Mouse (Mus musculus) olfactory bulb, adult 2 months (tissue): Measurements from ENCODE around the gene Tsen34. TPM values are rescaled to one million over a fixed set of nuclear protein-coding genes. Genes with fewer than 3 reads are reported as not detected.
"Not testable (repeated sequence)": the region's sequence is repeated elsewhere in the genome, so short reads cannot be mapped to it uniquely, and the experiment has no call there.

ENCODE experiments used
- H3K27ac ChIP-seq: fragments of 200-500 bp; 2 replicates; pipeline ENCODE4 v1.5.1; 2012; ENCODE audit warnings: low read depth, low read length; ENCODE audit not compliant: insufficient read depth
- H3K4me1 ChIP-seq: fragments of 200-500 bp; 2 replicates; pipeline ENCODE4 v1.6.1; 2012; ENCODE audit warnings: low read length; ENCODE audit not compliant: control insufficient read depth, insufficient read depth
- H3K4me3 ChIP-seq: fragments of 200-500 bp; 2 replicates; pipeline ENCODE4 v1.5.1; 2012; ENCODE audit warnings: mild to moderate bottlenecking, low read depth, low read length, moderate library complexity; ENCODE audit not compliant: insufficient read depth
- CTCF ChIP-seq: fragments of 200-500 bp; IDR thresholded peaks from 2 replicates; pipeline ENCODE4 v1.5.1; 2012; ENCODE audit warnings: low read depth, mild to moderate bottlenecking, low read length, moderate library complexity; ENCODE audit not compliant: insufficient read depth
- POLR2A ChIP-seq: fragments of 200-500 bp; IDR thresholded peaks from 2 replicates; pipeline ENCODE4 v1.6.1; 2012; ENCODE audit warnings: mild to moderate bottlenecking, low read depth, low read length, moderate library complexity; ENCODE audit not compliant: insufficient read depth
- WGBS: fragments of 180-500 bp; shearing (Covaris S2); methylation state at CpG from one replicate; pipeline ENCODE4 v1.1.7; 2018; 5-methylcytosine and 5-hydroxymethylcytosine counted together
- polyA plus RNA-seq: library from polyadenylated mRNA; stranded (reverse); fragments of >200 nt; gene quantifications from 2 replicates; pipeline ENCODE4 v1.2.4, GENCODE M21; 2012; ENCODE audit warnings: low replicate concordance; ENCODE audit not compliant: missing spikeins, insufficient read depth, insufficient read length

Tsen34 gene
- polyA plus RNA-seq, 1 experiment = not detected

DNA sequence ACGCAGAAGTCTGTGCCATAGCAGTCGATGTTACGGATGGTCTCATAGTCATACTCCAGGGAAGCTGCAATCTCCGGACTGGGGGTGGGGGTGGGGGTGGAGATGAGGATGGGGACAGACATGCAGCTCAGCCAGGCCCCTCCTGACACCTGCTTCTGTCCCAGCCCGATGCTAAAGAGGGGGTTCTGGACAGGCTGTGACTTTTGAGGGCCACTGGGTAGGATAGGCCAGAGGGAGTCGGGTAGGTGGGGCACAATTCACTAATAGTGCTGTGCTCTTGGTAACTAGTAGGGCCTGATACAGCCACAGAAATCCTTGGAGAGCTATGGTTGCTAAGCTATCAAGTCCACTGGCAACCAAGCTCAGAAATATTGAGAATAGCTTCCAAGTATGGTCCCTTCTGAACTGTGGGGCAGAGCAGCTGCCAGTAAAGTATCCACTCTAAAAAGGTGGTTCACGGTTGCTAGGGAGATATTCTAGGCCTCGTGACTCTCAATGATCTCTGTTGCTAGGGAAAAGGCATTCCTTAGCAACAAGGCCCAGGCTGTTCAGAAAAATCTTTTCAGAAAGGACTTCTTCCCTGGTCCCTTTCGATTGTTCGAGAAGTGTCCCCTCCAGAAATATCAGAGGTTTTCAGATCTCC lies 8.6 kb upstream of the Tsen34 start:
- Histone ChIP-seq H3K27ac (no peak overlapping the region; the same call in 1 of the 2 replicates), H3K4me1 (peaks cover 14% of the 10 kb centered on the region), H3K4me3 (no peak overlapping the region)
- TF ChIP-seq CTCF = no peak
- TF ChIP-seq POLR2A = no peak
- WGBS = 50% methylated on average over 10 of the region's 10 CpGs

GRCm38 (mm10) chr7:3684698-3685097 lies 8.0 kb upstream of the Tsen34 start:
- no peak for TF ChIP-seq POLR2A
- no peak for TF ChIP-seq CTCF
- Histone ChIP-seq H3K4me1 (peaks cover 14% of the 10 kb centered on the region), H3K4me3 (no peak overlapping the region), H3K27ac (no peak overlapping the region; the same call in 1 of the 2 replicates)
- 59% methylated on average over 8 of the region's 8 CpGs for WGBS

DNA sequence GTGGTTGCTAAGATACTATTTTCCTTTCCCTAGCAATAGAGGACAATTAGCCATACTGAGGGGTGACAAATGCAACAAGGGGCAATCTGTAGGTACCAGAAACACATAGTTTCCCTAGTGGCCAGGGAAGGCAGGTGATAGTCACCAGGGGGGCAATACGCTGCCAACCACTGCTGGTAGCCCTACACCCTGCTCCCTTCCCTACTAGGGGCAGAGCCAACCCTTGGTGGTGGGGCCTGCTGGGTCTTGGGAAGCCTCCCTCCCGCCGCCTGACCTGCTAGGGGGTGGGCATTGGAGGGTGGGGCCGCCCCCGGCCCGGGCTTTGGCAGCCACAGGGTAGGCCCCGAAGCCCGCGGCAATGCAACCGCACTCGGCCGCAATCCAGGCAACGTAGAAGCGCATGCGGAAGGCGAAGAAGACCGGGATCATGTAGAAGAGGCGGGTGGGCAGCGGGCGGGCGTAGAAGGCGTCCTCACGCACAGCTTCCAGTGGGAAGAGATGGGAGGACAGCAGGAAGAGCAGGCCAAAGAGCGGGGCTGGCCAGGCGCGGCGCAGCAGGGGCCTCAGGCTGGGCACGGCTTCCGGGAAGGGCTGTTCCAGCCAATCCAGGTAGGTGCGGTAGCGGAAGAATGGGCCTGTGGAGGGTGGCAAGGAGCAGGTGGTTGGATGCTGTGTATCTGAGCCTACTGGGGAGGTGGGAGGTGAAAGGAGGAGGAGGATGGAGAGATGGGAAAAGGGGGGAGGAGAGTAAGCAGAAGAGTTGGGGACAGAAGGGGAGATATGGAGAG lies 7.1 kb upstream of the Tsen34 start:
- Histone ChIP-seq H3K4me1 (peaks cover 14% of the 10 kb centered on the region), H3K4me3 (no peak overlapping the region), H3K27ac (no peak overlapping the region)
- WGBS = 87% methylated on average over 31 of the region's 31 CpGs
- no peak for TF ChIP-seq POLR2A
- no peak for TF ChIP-seq CTCF

DNA sequence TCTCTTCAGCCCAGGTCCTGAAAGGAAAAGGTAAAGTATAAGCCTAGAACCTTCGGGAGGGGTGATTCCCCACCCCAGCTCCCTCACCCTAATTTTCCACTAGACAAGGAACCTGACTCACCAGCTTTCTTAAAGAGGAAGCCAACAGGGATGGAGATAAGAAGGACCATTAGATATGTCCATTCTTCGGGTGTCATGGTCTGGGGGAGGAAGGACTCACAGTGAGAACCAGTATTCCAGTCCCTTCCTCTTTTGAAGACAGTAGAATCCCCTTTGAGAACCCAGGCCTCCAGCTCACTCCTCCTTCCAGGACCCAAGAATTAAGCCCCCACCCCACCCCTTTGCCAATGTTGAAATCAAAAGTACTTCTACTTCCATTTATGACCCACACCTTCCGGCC lies 744 bp upstream of the Tsen34 start:
- no peak overlapping the region for H3K27ac ChIP-seq
- peak overlapping the region; percentile 74 for H3K4me3 ChIP-seq
- no peak for TF ChIP-seq POLR2A
- no peak for TF ChIP-seq CTCF
- H3K4me1 ChIP-seq = peaks cover 15% of the 10 kb centered on the region
- 21% methylated on average over 3 of the region's 3 CpGs for WGBS

DNA sequence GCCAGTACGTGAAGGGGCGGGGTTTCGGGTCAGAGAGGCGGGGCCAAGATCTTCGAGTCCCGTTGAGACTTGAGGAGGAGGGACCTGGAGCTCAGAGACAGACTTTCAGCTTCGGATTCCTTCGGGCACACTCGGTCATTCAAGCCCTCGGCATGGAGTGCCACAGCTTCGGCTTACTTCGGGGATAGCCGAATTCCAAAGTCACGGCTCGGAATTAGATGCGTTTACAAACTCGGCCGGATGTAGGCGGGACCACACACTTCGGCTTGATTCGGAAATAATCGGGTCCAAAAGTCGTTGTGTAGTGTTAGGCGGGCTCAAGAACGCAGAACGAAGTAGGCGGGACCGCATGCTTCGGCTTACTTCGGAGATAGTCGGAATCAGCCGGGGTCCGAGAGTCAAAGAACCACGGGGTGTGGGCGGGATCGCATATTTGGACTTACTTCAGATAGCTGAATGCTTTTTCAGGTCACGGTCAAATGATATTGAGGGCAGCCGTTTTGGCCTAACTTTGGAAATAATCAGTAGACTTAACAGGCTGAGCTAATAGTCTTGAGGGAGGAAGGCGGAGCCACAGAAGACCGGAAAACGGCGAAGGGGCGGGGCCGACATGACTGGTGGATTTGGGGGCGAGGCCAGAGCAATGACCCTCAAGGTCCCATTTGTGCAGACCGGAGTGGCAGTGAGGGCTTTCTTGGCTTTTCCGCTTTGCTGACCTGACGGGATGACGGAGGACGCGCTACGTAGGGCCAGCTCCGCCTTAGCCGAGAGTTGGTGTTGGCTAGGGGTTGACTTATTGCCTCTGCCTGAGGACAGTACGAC lies 535 bp downstream of the Tsen34 start, which contains the start of gene Mboat7:
Gene Mboat7, minus strand, starts transcription at position 537 of the 822 bp plus-strand sequence.
- TF ChIP-seq CTCF (no peak), POLR2A (no peak)
- Histone ChIP-seq H3K4me1 (peaks cover 15% of the 10 kb centered on the region), H3K27ac (peak within 1 kb of the TSS; percentile 81), H3K4me3 (peak within 1 kb of the TSS; percentile 74)
- WGBS = under 1% methylated on average over 55 of the region's 55 CpGs

DNA sequence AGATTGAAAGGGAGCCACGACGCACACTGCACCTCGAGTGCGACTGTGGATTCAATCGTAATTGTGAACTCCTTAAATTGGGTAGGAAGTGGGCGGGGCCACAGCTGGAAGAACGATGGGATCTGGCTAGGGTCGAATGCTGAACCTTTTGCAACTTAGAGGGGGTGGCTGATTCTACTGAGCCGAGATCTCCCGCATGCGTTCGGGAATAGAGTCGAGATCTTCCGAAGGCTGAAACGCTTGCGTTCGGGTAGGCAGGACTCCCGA lies 1.1 kb downstream of the Tsen34 start:
- H3K4me1 ChIP-seq = peaks cover 15% of the 10 kb centered on the region
- TF ChIP-seq CTCF (no peak), POLR2A (peak; percentile 54)
- 0% methylated on average over 18 of the region's 18 CpGs for WGBS

DNA sequence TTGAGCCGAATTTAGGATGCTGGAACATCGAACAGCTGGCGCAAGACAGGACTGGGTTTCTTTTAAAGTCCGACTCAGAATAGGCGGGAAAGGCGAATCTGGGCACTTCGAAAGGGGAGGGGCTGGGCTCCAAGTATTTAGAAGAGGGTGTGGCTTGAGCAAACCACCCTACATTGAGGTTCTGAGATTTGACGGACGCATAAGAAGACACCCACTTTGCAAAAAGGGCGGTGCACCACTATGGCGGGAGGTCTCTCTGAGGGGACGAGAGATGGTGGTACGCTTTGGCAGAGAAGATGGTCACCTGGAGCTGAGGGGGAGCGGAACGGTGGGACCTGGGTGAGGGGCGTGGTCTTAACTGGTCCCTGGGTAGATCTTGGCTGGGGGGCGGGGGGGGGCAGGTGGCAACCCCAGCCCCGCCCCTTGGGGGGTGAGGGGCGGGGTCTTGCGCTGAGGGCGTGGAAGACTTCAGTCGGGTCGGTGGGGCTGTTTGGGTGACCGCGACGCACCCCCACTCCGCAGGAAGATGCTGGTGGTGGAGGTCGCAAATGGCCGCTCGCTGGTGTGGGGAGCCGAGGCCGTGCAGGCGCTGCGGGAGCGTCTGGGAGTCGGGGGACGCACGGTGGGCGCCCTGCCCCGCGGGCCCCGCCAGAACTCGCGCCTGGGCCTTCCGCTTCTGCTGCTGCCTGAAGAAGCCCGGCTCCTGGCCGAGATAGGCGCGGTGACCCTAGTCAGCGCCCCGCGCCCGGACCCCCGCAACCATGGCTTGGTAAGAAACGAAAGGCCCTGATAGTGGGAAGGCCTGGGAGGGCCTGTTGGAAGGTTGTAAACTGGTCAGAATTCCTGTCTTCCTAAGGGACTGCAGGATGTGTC lies 1.6 kb downstream of the Tsen34 start:
- no peak for TF ChIP-seq POLR2A
- peaks cover 15% of the 10 kb centered on the region for H3K4me1 ChIP-seq
- peak overlapping the region; percentile 74 for H3K4me3 ChIP-seq
- peak overlapping the region; percentile 81 for H3K27ac ChIP-seq
- under 1% methylated on average over 55 of the region's 55 CpGs for WGBS

More for the DNA sequence above, 1.1 kb downstream of the Tsen34 start:
- Histone ChIP-seq H3K4me3 (peak overlapping the region; percentile 74), H3K27ac (peak overlapping the region; percentile 81)

DNA sequence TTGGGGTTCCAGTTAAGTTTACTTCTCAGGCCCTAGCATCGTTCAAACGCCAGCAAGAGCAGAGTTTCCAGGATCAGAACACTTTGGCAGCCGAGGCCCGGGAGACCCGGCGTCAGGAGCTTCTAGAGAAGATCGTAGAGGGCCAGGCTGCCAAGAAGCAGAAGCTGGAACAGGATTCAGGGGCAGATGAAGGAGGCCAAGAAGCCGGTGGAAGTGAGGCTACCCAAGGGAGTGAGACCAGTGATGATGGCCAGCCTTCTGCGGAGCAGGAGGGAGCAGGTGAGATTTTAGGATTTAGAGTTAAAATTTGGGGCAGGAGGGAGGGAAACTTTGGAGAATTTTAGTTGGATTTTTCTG lies 2.3 kb downstream of the Tsen34 start:
- 2% methylated on average over 9 of the region's 9 CpGs for WGBS

More for the DNA sequence above, 2.3 kb downstream of the Tsen34 start:
- H3K27ac ChIP-seq = not testable (repeated sequence)
- Histone ChIP-seq H3K4me1 (peaks cover 15% of the 10 kb centered on the region), H3K4me3 (peak overlapping the region; percentile 74)
